Mouse (Mus musculus): ENCODE measurements around the gene Itgb6.

Itgb6 gene

GRCm38 (mm10) chr2:60712891-60713290 lies 9.6 kb downstream of the Itgb6 start:
- in situ Hi-C loops (cut with MboI, MseI): no loop called here

- in situ Hi-C loops (cut with MboI, MseI): no loop called here
Measured at GRCm38 (mm10) chr2:60712483-60712882, 10.0 kb downstream of the Itgb6 start.

GRCm38 (mm10) chr2:60711098-60711880 lies 11.2 kb downstream of the Itgb6 start:
- in situ Hi-C loops (cut with MboI, MseI): no loop called here

- in situ Hi-C loops (cut with MboI, MseI): no loop called here
Measured at GRCm38 (mm10) chr2:60710317-60710716, 12.1 kb downstream of the Itgb6 start.

GRCm38 (mm10) chr2:60708671-60709070 lies 13.8 kb downstream of the Itgb6 start:
- in situ Hi-C loops (cut with MboI, MseI): no loop called here

- in situ Hi-C loops (cut with MboI, MseI): no loop called here
Measured at GRCm38 (mm10) chr2:60706866-60707265, 15.6 kb downstream of the Itgb6 start.

GRCm38 (mm10) chr2:60705426-60705825 lies 17.0 kb downstream of the Itgb6 start:
- in situ Hi-C loops (cut with MboI, MseI): no loop called here

- in situ Hi-C loops (cut with MboI, MseI): no loop called here
Measured at GRCm38 (mm10) chr2:60703315-60703714, 19.1 kb downstream of the Itgb6 start.

GRCm38 (mm10) chr2:60700956-60701355 lies 21.5 kb downstream of the Itgb6 start:
- in situ Hi-C loops (cut with MboI, MseI): no loop called here

- in situ Hi-C loops (cut with MboI, MseI): no loop called here
Measured at GRCm38 (mm10) chr2:60700013-60700412, 22.4 kb downstream of the Itgb6 start.

- in situ Hi-C loops (cut with MboI, MseI): loop anchor here (10.0 kb wide), 1 partner anchor 1945 kb away; the partner anchor contains the start of gene Ifih1
Measured at GRCm38 (mm10) chr2:60699591-60699990, 22.9 kb downstream of the Itgb6 start.

- in situ Hi-C loops (cut with MboI, MseI): loop anchor here (10.0 kb wide), 1 partner anchor 1947 kb away; the partner anchor contains the start of gene Ifih1
Measured at GRCm38 (mm10) chr2:60698155-60698554, 24.3 kb downstream of the Itgb6 start.

GRCm38 (mm10) chr2:60697530-60697929 lies 24.9 kb downstream of the Itgb6 start:
- in situ Hi-C loops (cut with MboI, MseI): loop anchor here (10.0 kb wide), 1 partner anchor 1947 kb away; the partner anchor contains the start of gene Ifih1

GRCm38 (mm10) chr2:60696559-60696958 lies 25.9 kb downstream of the Itgb6 start:
- in situ Hi-C loops (cut with MboI, MseI): loop anchor here (10.0 kb wide), 1 partner anchor 1948 kb away; the partner anchor contains the start of gene Ifih1

- in situ Hi-C loops (cut with MboI, MseI): loop anchor here (10.0 kb wide), 1 partner anchor 1949 kb away; the partner anchor contains the start of gene Ifih1
Measured at GRCm38 (mm10) chr2:60695706-60696105, 26.7 kb downstream of the Itgb6 start.

- in situ Hi-C loops (cut with MboI, MseI): loop anchor here (10.0 kb wide), 1 partner anchor 1950 kb away; the partner anchor contains the start of gene Ifih1
Measured at GRCm38 (mm10) chr2:60694563-60694962, 27.9 kb downstream of the Itgb6 start.

- in situ Hi-C loops (cut with MboI, MseI): loop anchor here (10.0 kb wide), 1 partner anchor 1953 kb away; the partner anchor contains the start of gene Ifih1
Measured at GRCm38 (mm10) chr2:60692239-60692638, 30.2 kb downstream of the Itgb6 start.

GRCm38 (mm10) chr2:60690212-60690611 lies 32.2 kb downstream of the Itgb6 start:
- in situ Hi-C loops (cut with MboI, MseI): loop anchor here (10.0 kb wide), 1 partner anchor 1955 kb away; the partner anchor contains the start of gene Ifih1

- in situ Hi-C loops (cut with MboI, MseI): no loop called here
Measured at GRCm38 (mm10) chr2:60688944-60689615, 33.4 kb downstream of the Itgb6 start.

GRCm38 (mm10) chr2:60688150-60688549 lies 34.3 kb downstream of the Itgb6 start:
- in situ Hi-C loops (cut with MboI, MseI): no loop called here

GRCm38 (mm10) chr2:60685973-60686372 lies 36.5 kb downstream of the Itgb6 start:
- in situ Hi-C loops (cut with MboI, MseI): no loop called here

GRCm38 (mm10) chr2:60684168-60684567 lies 38.3 kb downstream of the Itgb6 start:
- in situ Hi-C loops (cut with MboI, MseI): no loop called here

All from T-helper 1 cell (primary cell).